Mouse (Mus musculus) activated CD4-positive, CD25-positive, alpha-beta regulatory T cell (primary cell): Measurements from ENCODE around the gene 5730596B20Rik. TPM values are rescaled to one million over a fixed set of nuclear protein-coding genes. Genes with fewer than 3 reads are reported as not detected.

Experiments
- polyA plus RNA-seq, 2 experiments: library from polyadenylated mRNA; unstranded; fragments of 100-300 nt; shearing (Covaris generic); gene quantifications; one replicate each; pipeline ENCODE4 v1.2.1; 2017

5730596B20Rik gene
- polyA plus RNA-seq: not detected

DNA sequence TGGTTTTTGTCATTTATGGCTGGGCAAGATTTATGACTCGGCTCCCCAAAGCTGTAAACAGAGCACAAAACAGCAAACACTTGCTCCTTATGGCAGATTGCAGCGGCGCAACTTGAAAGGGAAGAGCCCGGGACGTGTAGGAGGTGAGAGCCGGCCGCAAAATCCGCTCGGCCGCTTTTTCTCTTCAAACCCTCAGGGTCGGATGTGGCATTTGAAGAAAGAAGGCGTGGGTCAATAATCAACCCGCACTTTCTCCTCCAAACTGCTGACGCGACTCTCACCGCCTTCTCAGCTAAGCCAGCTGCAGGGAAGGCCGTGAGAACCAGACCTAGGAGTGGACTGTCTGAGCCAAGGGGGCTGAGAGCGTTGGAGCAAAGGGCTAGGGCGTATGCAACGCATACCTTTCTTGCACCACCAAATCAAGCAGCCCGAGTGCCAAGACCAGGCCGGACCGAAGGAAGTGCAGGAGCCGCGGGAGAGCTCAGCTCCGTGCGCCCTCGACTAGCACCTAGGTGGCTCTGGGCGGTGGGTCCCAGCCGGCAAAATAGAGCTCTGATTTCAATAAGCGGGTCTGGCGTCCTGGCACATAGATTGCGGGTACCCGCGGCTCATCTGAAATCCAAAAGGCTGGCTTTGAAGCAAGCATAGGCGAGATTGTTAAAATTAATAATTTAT lies at the start of gene 5730596B20Rik:
Gene 5730596B20Rik (plus strand): TSS at position 438 of the 675 bp plus-strand sequence.

DNA sequence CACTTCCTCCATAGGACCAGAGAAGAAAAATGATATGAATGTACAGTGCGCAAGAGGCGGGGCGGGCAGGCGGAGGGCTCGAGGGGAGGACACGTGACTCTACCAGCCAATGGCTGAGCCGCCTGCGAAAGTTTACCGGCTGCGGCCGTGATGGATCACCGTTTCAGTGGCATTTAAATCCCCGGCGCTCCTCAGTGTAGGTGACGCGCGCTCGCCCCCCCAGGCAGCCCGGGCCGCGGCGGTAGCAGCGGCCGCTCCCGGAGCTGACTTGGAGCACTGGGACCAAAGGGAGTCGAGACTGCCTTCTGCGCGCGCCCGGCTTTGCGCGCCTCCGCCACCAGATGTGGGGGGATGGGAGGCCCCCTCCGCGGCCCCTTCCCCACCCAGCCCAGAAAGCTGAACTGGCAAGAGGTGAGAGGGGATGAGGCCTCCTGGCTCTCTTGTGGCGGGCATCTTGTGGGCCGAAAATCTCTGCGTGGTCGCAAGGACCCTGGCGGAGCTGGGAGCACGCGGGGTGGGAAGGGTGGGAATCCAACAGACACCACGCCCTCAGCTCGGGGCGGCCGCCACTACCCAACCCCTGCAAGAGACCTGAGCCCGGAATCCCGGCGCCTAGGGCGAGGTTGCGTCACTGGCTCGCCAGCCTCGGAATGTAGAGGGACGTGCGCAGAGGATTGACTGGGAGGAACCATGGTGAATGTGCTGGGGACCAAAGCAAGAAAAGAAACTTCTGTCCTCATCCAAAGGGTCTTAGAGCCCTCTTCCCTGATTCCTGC lies 18.8 kb upstream of the 5730596B20Rik start, which contains the start of gene Hoxa1:
Gene Hoxa1 (minus strand): TSS at position 42 of the 776 bp plus-strand sequence.

GRCm38 (mm10) chr6:52164626-52165440 lies 12.5 kb upstream of the 5730596B20Rik start, which contains the start of gene Hoxa2:
Gene Hoxa2 (minus strand): TSS chr6:52164831.

GRCm38 (mm10) chr6:52190906-52191810 lies 13.9 kb downstream of the 5730596B20Rik start, which contains the start of gene Hoxa4:
Gene Hoxa4 (minus strand): TSS chr6:52191753.

DNA sequence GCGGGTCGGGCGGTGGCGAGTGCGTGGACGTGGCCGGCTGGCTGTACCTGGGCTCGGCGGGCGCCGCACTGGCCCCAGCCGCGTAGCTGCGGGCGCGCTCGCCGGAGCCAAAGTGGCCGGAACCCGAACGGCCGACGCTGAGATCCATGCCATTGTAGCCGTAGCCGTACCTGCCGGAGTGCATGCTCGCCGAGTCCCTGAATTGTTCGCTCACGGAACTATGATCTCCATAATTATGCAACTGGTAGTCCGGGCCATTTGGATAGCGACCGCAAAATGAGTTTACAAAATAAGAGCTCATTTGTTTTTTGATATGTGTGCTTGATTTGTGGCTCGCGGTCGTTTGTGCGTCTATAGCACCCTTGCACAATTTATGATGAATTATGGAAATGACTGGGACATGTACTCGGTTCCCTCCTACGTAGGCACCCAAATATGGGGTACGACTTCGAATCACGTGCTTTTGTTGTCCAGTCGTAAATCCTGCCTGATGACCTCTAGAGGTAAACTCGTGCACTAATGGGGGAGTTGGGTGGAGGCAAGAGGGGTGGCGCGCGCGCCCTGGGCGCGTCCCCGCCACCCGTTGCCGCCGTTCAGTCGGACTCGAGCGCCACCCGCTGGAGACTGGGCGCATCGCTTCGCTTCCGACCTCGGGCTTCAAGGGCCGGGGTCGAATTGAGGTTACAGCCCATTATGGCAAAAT lies 26.9 kb downstream of the 5730596B20Rik start, which contains the start of gene Hoxa5:
Gene Hoxa5 (minus strand): TSS at position 538 of the 703 bp plus-strand sequence.

DNA sequence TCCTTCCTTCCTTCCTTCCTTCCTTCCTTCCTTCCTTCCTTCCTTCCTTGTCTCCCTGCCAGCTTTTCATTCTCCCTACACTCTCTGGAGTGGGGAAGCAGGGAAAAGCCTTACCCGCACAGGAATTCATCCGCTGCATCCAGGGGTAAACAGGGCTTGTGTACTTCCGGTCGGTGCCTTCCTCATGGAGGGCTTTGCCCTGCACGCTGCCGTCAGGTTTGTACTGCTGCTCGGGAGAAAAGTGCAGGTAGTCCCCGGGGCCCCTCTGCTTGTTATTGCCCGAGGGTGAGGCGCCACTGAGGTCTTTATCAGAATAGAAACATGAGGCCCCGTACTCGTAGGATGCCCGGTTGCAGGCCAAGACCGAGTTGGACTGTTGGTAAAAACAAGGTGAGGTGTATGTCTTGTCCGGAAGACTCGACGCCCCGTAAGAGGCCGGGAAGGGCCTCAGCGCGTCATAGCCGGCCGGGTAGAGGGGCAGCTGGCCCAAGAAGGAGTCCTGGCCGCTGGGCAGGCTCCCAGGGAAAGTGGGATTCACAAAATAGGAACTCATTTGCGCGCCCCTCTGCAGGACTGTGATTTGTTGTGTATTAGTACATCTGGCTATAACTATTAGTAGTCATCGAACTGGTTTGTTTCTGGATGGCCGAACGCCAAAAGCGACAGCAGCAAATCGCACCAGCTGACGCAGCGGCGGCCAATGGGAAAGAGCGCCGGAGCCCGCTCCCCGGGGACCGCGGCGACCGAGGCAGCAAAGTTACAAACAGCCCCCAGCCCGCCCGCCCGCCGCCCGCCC lies 31.0 kb downstream of the 5730596B20Rik start, which contains the start of gene Hoxa6:
Gene Hoxa6 (minus strand): TSS at position 651 of the 796 bp plus-strand sequence.

DNA sequence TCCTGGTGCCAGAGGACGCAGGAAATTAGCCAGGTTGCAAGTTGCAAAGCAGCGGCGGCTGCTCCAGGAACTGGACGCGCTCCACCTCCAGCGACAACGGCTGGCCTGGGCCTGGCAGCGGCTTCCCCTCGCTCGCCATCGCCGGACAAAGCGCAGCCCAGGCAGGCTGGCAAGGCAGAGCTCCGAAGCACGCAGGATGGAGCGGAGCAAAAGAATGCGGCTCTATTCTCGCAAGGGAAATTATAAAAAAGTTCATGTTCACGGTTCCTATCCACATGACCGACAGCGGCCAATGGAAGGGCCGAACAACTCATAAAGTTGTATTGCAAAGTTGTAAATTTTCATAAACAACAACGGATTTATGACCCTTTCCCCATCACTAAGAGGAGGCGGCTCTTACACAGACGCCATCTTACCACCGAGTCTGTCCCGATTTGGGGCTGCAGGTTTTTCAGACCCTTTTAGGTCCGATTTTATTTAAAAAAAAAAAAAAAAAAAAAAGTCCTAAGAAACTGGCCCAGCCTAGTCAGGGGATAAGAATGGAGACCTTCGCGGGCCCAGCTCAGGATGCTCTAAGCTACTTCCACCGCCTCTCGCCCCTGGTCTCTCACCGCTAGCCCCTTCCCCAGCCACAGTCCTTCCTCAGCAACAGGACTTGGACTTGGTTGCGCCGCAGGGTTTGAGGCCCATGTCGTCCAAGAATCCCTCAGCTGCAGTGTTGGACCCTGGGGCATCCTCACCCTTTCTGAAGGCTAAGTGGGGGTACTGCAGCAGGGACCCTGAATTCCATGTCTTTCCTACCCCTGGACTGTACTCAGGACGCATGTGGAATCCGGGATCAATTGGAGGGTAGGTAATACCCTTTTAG lies 36.1 kb downstream of the 5730596B20Rik start, which contains the start of the genes Hoxa3 and Gm28308:
Gene Hoxa3 (minus strand): TSS at position 218 of the 868 bp plus-strand sequence.
Gene Gm28308 (minus strand): TSS at position 221 of the 868 bp plus-strand sequence.

DNA sequence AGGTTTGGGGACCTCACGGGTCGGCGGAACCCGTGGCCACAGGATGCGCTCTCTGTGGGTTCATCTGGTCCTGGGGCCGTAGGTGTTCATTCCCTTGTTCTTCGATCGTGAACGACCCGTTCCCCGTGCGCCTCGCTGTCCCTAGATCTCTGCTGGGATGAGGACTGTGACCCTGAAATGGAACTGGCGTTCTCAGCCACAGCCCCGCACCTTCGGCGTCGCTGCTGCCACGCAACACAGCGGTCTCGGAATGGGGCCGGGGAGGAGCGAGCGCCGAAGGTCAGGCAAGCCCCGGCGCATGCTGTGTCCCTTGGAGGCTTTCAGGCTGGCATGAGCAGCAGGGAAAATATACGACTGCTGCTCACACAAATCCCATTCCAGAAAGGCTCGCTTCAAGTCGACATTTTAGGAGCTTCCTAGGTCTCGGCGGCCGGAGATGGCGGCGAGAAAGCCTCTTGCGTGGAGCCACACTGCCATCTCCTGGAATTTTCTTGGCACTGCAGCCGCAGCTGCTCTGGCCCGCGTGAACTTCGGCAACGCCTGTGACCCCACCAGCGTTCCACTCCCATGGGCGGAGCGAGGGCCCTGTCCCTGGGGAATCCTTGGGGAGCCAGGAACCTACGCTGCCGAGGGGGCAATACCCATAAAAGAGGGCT lies 44.2 kb downstream of the 5730596B20Rik start, which contains the start of gene Hoxa7:
Gene Hoxa7 (minus strand): TSS at position 518 of the 656 bp plus-strand sequence.

Other genes with a start within 250 kb of the 5730596B20Rik start
- gene Skap2, start 164.9 kb upstream of the 5730596B20Rik start, polyA plus RNA-seq: 10 to 100 TPM; 25.3 to 34.2 TPM
- gene Hoxa1, start 19.2 kb upstream of the 5730596B20Rik start, polyA plus RNA-seq: not detected
- not detected for gene Hoxa2, start 12.7 kb upstream of the 5730596B20Rik start, polyA plus RNA-seq
- not detected for gene Hoxa4, start 14.3 kb downstream of the 5730596B20Rik start, polyA plus RNA-seq
- gene Hoxa5, start 27.1 kb downstream of the 5730596B20Rik start, polyA plus RNA-seq: under 1 TPM; 0.08 to 0.18 TPM
- under 1 TPM in 1 of 2 experiments, not detected in 1; 0.27 TPM for gene Hoxa6, start 31.2 kb downstream of the 5730596B20Rik start, polyA plus RNA-seq
- not detected for gene Hoxa3, start 35.8 kb downstream of the 5730596B20Rik start, polyA plus RNA-seq
- gene Gm28308, start 35.8 kb downstream of the 5730596B20Rik start, polyA plus RNA-seq: not detected
- gene Hoxa7, start 44.4 kb downstream of the 5730596B20Rik start, polyA plus RNA-seq: not detected
- gene Hoxa9, start 53.6 kb downstream of the 5730596B20Rik start, polyA plus RNA-seq: 1 to 10 TPM in 1 of 2 experiments, not detected in 1; 1.4 TPM
- under 1 TPM in 1 of 2 experiments, not detected in 1; 0.26 TPM for gene Hoxa10, start 63.4 kb downstream of the 5730596B20Rik start, polyA plus RNA-seq
- gene Hoxa11, start 68.3 kb downstream of the 5730596B20Rik start, polyA plus RNA-seq: not detected
- not detected for gene Hoxa13, start 83.4 kb downstream of the 5730596B20Rik start, polyA plus RNA-seq
- gene Evx1, start 136.0 kb downstream of the 5730596B20Rik start, polyA plus RNA-seq: not detected